8 mouse cellular contexts compared by ENCODE assay signal in genomic region chr14:46821873-46822716, GRCm38 (mm10). TPM values are rescaled to one million over a fixed set of nuclear protein-coding genes. Genes with fewer than 3 reads are reported as not detected.
A peak's percentile ranks its signal among the peaks of the same experiment; 100 is the strongest.
DNase-seq lines count a peak whose midpoint lies in the region; ATAC-seq and TF ChIP-seq lines count a peak whose summit lies in the region.

Gene Gmfb (minus strand): TSS chr14:46822242.

- peaks cover 3% of the 10 kb centered on the region; the same call in 1 of the 2 replicates for H3K27me3 ChIP-seq in embryonic facial prominence, embryonic 13.5 days
- no peaks in the 10 kb centered on the region for H3K27me3 ChIP-seq in kidney, adult 2 months (replicated peaks; ENCODE audit: control insufficient read depth, insufficient read depth, low read length)
- peaks cover 7% of the 10 kb centered on the region for H3K27me3 ChIP-seq in limb, embryonic 13.5 days
- no peaks in the 10 kb centered on the region for H3K27me3 ChIP-seq in midbrain, embryonic 16.5 days (ENCODE audit: control insufficient read depth, insufficient read depth, low read depth, low read length)

- peak; percentile 94 for DNase-seq in 3134 (ENCODE audit: extremely low read depth, insufficient read length, low spot score)
- peak; percentile 97 to 98 for DNase-seq in adrenal gland, postnatal 36 days
- DNase-seq in heart, adult 18-20 months = peak; percentile 97 to 98
- DNase-seq in kidney, adult 2 months = peak; percentile 98
- DNase-seq in spleen, postnatal 10 days (ENCODE audit: low spot score in 2 of 2) = peak; percentile 94 to 97

- WGBS in embryonic facial prominence, embryonic 13.5 days = under 1% methylated on average over 65 of the region's 65 CpGs
- WGBS in kidney, adult 2 months = under 1% methylated on average over 65 of the region's 65 CpGs
- under 1% methylated on average over 63 of the region's 65 CpGs for WGBS in limb, embryonic 13.5 days
- WGBS in midbrain, embryonic 16.5 days = under 1% methylated on average over 59 of the region's 65 CpGs

- TF ChIP-seq POLR2A in kidney, adult 2 months (IDR thresholded peaks at IDR 0.05; ENCODE audit: low read depth, low read length) = peak; percentile 43

- H3K4me3 ChIP-seq in embryonic facial prominence, embryonic 13.5 days = peak within 1 kb of the TSS; percentile 92
- H3K4me3 ChIP-seq in kidney, adult 2 months (ENCODE audit: insufficient read depth, low read depth, low read length) = peak within 1 kb of the TSS; percentile 72
- peak within 1 kb of the TSS; percentile 86 for H3K4me3 ChIP-seq in limb, embryonic 13.5 days
- H3K4me3 ChIP-seq in midbrain, embryonic 16.5 days (ENCODE audit: low read depth, low read length) = peak within 1 kb of the TSS; percentile 83

- H3K4me2 ChIP-seq in embryonic facial prominence, embryonic 13.5 days = peak within 1 kb of the TSS; percentile 84
- peak within 1 kb of the TSS; percentile 89 for H3K4me2 ChIP-seq in limb, embryonic 13.5 days (replicated peaks)
- H3K4me2 ChIP-seq in midbrain, embryonic 16.5 days (ENCODE audit: low read length) = peak within 1 kb of the TSS; percentile 98

- H3K4me1 ChIP-seq in embryonic facial prominence, embryonic 13.5 days = peaks cover 14% of the 10 kb centered on the region
- peaks cover 9% of the 10 kb centered on the region for H3K4me1 ChIP-seq in kidney, adult 2 months (ENCODE audit: control insufficient read depth, insufficient read depth, low read length)
- H3K4me1 ChIP-seq in limb, embryonic 13.5 days = peaks cover 19% of the 10 kb centered on the region
- peaks cover 13% of the 10 kb centered on the region for H3K4me1 ChIP-seq in midbrain, embryonic 16.5 days (ENCODE audit: control insufficient read depth, insufficient read depth, low read length)

- peaks cover 4% of the 10 kb centered on the region for H3K36me3 ChIP-seq in embryonic facial prominence, embryonic 13.5 days
- no peaks in the 10 kb centered on the region for H3K36me3 ChIP-seq in kidney, adult 2 months (ENCODE audit: control insufficient read depth, insufficient read depth, low read length)
- peaks cover 8% of the 10 kb centered on the region for H3K36me3 ChIP-seq in limb, embryonic 13.5 days
- H3K36me3 ChIP-seq in midbrain, embryonic 16.5 days (ENCODE audit: control insufficient read depth, insufficient read depth, low read length) = peaks cover under 1% of the 10 kb centered on the region; the same call in 1 of the 2 replicates

- H3K27ac ChIP-seq in embryonic facial prominence, embryonic 13.5 days = peak within 1 kb of the TSS; percentile 93
- peak within 1 kb of the TSS; percentile 86 for H3K27ac ChIP-seq in kidney, adult 2 months (ENCODE audit: insufficient read depth, low read depth, low read length)
- peak within 1 kb of the TSS; percentile 88 for H3K27ac ChIP-seq in limb, embryonic 13.5 days
- peak within 1 kb of the TSS; percentile 85 for H3K27ac ChIP-seq in midbrain, embryonic 16.5 days (ENCODE audit: low read length)

- ATAC-seq in embryonic facial prominence, embryonic 13.5 days (ENCODE audit: insufficient number of reproducible peaks, insufficient read depth, low FRiP score, low TSS enrichment, low read depth) = peak; percentile 92
- ATAC-seq in limb, embryonic 13.5 days (ENCODE audit: low FRiP score, low read depth) = peak; percentile 97
- peak; percentile 98 for ATAC-seq in midbrain, embryonic 16.5 days

- no peaks in the 10 kb centered on the region for H3K9me3 ChIP-seq in embryonic facial prominence, embryonic 13.5 days
- no peaks in the 10 kb centered on the region for H3K9me3 ChIP-seq in limb, embryonic 13.5 days
- H3K9me3 ChIP-seq in midbrain, embryonic 16.5 days (replicated peaks; ENCODE audit: control insufficient read depth, low read length, poor library complexity, severe bottlenecking) = no peaks in the 10 kb centered on the region

- H3K9ac ChIP-seq in embryonic facial prominence, embryonic 13.5 days = peak within 1 kb of the TSS; percentile 93
- peak within 1 kb of the TSS; percentile 85 for H3K9ac ChIP-seq in limb, embryonic 13.5 days
- H3K9ac ChIP-seq in midbrain, embryonic 16.5 days (ENCODE audit: low read depth, low read length) = peak within 1 kb of the TSS; percentile 87

- 0 out of 2 replicates have a peak, but pooled peaks have one; percentile 7 for TF ChIP-seq CTCF in kidney, adult 2 months (conservative IDR thresholded peaks at IDR 0.05; ENCODE audit: insufficient read depth, insufficient read length, low read depth, low read length)

RNA-seq across cellular contexts. Expression of gene Gmfb, which starts in this region (rescaled TPM):
- total RNA-seq in adrenal gland, postnatal 36 days (2021) = 100 to 1,000 TPM; 126 TPM
- 70.9 and 83.4 TPM in 2 replicates for polyA plus RNA-seq in embryonic facial prominence, embryonic 13.5 days (2015; fragmentation: Nextera tagmentation; extraction: Ambion mirVana)
- total RNA-seq in heart, adult 18-20 months (2021) = 10 to 100 TPM; 30.0 to 35.0 TPM
- polyA plus RNA-seq in kidney, adult 2 months (2012; rRNA removed) = 14.4 and 20.7 TPM in 2 replicates
- 76.4 and 82.7 TPM in 2 replicates for polyA plus RNA-seq in limb, embryonic 13.5 days (2015; fragmentation: Nextera tagmentation; extraction: Ambion mirVana)
- 141 and 153 TPM in 2 replicates for polyA plus RNA-seq in midbrain, embryonic 16.5 days (2015; fragmentation: Nextera tagmentation; extraction: Ambion mirVana)

Comparison
In these comparisons a context has a peak if more than half of its experiments do, and no peak if none do; other contexts are left out.
1. Peak in every context shown above with its lines: DNase-seq, ATAC-seq, H3K4me3 ChIP-seq and H3K27ac ChIP-seq.